In genomic region chr10:121625407-121626185, GRCm38 (mm10) we compare ENCODE assay signal across 8 mouse cellular contexts. TPM values are rescaled to one million over a fixed set of nuclear protein-coding genes. Genes with fewer than 3 reads are reported as not detected.
A peak's percentile ranks its signal among the peaks of the same experiment; 100 is the strongest.
DNase-seq lines count a peak whose midpoint lies in the region; ATAC-seq and TF ChIP-seq lines count a peak whose summit lies in the region.

No protein-coding gene starts in this region.

- H3K36me3 ChIP-seq in heart, embryonic 14.5 days (ENCODE audit: control insufficient read depth, insufficient read depth, low read length) = peaks cover 22% of the 10 kb centered on the region
- peaks cover 37% of the 10 kb centered on the region for H3K36me3 ChIP-seq in G1E (replicated peaks)
- peaks cover 31% of the 10 kb centered on the region for H3K36me3 ChIP-seq in forebrain, embryonic 10.5 days (replicated peaks)
- peaks cover 7% of the 10 kb centered on the region; the same call in 1 of the 2 replicates for H3K36me3 ChIP-seq in liver, embryonic 11.5 days (ENCODE audit: control insufficient read depth, insufficient read depth, low read length)
- H3K36me3 ChIP-seq in neural tube, embryonic 15.5 days = peaks cover 7% of the 10 kb centered on the region

- intact Hi-C loops in heart, postnatal 14 days (cut with DNase I) = loop anchor here (2.0 kb wide), 1 partner anchor 39 kb away; the partner anchor contains the start of gene Tbk1

- 1% methylated on average over 41 of the region's 41 CpGs for WGBS in heart, embryonic 14.5 days
- WGBS in forebrain, embryonic 10.5 days = under 1% methylated on average over 41 of the region's 41 CpGs
- under 1% methylated on average over 41 of the region's 41 CpGs for WGBS in liver, embryonic 11.5 days
- 3% methylated on average over 40 of the region's 41 CpGs for WGBS in neural tube, embryonic 15.5 days

- no peak for DNase-seq in heart, postnatal 14 days
- DNase-seq in G1E (ENCODE audit: low spot score) = peak; percentile 59
- DNase-seq in forebrain, embryonic 10.5 days (ENCODE audit: extremely low spot score, low spot score) = no peak
- DNase-seq in liver, embryonic 11.5 days (ENCODE audit: low spot score) = no peak
- no peak for DNase-seq in thymus, postnatal 4 days
- DNase-seq in adrenal gland, adult 18-20 months (ENCODE audit: low spot score in 2 of 2) = no peak

- H3K4me2 ChIP-seq in heart, embryonic 14.5 days (ENCODE audit: low read length) = peak overlapping the region; percentile 90
- H3K4me2 ChIP-seq in liver, embryonic 11.5 days = peak overlapping the region; percentile 70
- peak overlapping the region; percentile 71 for H3K4me2 ChIP-seq in neural tube, embryonic 15.5 days

- H3K27me3 ChIP-seq in heart, embryonic 14.5 days (ENCODE audit: control insufficient read depth, insufficient read depth, low read length) = no peaks in the 10 kb centered on the region
- no peaks in the 10 kb centered on the region for H3K27me3 ChIP-seq in G1E (ENCODE audit: insufficient read depth, low read length)
- no peaks in the 10 kb centered on the region for H3K27me3 ChIP-seq in forebrain, embryonic 10.5 days (ENCODE audit: poor library complexity, severe bottlenecking)
- no peaks in the 10 kb centered on the region for H3K27me3 ChIP-seq in liver, embryonic 11.5 days (replicated peaks; ENCODE audit: control insufficient read depth, insufficient read depth, low read length)
- H3K27me3 ChIP-seq in neural tube, embryonic 15.5 days (replicated peaks) = no peaks in the 10 kb centered on the region

- no peak for ATAC-seq in heart, embryonic 14.5 days (ENCODE audit: insufficient number of reproducible peaks, insufficient read depth, low FRiP score, low read depth)
- ATAC-seq in G1E (ENCODE audit: extremely low read depth, insufficient number of reproducible peaks, low FRiP score, poor library complexity, severe bottlenecking) = no peak
- ATAC-seq in liver, embryonic 11.5 days (replicated peaks; ENCODE audit: low FRiP score) = peak; percentile 59
- ATAC-seq in neural tube, embryonic 15.5 days (ENCODE audit: low FRiP score) = no peak; the same call in 1 of the 2 replicates

- peak overlapping the region; percentile 90 for H3K9ac ChIP-seq in heart, embryonic 14.5 days (ENCODE audit: low read length)
- peak overlapping the region; percentile 96 for H3K9ac ChIP-seq in liver, embryonic 11.5 days (ENCODE audit: low read depth, low read length)
- peak overlapping the region; percentile 83 for H3K9ac ChIP-seq in neural tube, embryonic 15.5 days (replicated peaks)

- peak overlapping the region; percentile 71 to 96 for H3K4me3 ChIP-seq in heart, embryonic 14.5 days (ENCODE audit: control insufficient read depth in 1 of 2, insufficient read depth in 1 of 2, low read depth in 1 of 2, low read length in 2 of 2)
- peak overlapping the region; percentile 94 for H3K4me3 ChIP-seq in G1E (ENCODE audit: low read depth, low read length)
- H3K4me3 ChIP-seq in forebrain, embryonic 10.5 days = peak overlapping the region; percentile 88
- H3K4me3 ChIP-seq in liver, embryonic 11.5 days (ENCODE audit: low read depth, low read length) = peak overlapping the region; percentile 86
- peak overlapping the region; percentile 92 for H3K4me3 ChIP-seq in neural tube, embryonic 15.5 days (replicated peaks)

- H3K27ac ChIP-seq in heart, embryonic 14.5 days (replicated peaks in 1 of 2; ENCODE audit: control insufficient read depth in 1 of 2, insufficient read depth in 1 of 2, low read depth in 2 of 2, low read length in 2 of 2) = peak overlapping the region; percentile 76 to 95
- H3K27ac ChIP-seq in forebrain, embryonic 10.5 days = peak overlapping the region; percentile 95
- H3K27ac ChIP-seq in liver, embryonic 11.5 days (ENCODE audit: low read depth, low read length) = peak overlapping the region; percentile 92
- H3K27ac ChIP-seq in neural tube, embryonic 15.5 days (replicated peaks) = peak overlapping the region; percentile 94

- peaks cover 6 to 11% of the 10 kb centered on the region in 2 experiments for H3K4me1 ChIP-seq in heart, embryonic 14.5 days (ENCODE audit: control insufficient read depth in 2 of 2, insufficient read depth in 2 of 2, low read length in 2 of 2)
- H3K4me1 ChIP-seq in G1E (ENCODE audit: insufficient read depth, low read depth, low read length) = peaks cover 40% of the 10 kb centered on the region
- H3K4me1 ChIP-seq in forebrain, embryonic 10.5 days = peaks cover 21% of the 10 kb centered on the region
- peaks cover 6% of the 10 kb centered on the region for H3K4me1 ChIP-seq in liver, embryonic 11.5 days (replicated peaks; ENCODE audit: control insufficient read depth, insufficient read depth, low read length)
- peaks cover 16% of the 10 kb centered on the region for H3K4me1 ChIP-seq in neural tube, embryonic 15.5 days

- no peaks in the 10 kb centered on the region for H3K9me3 ChIP-seq in heart, embryonic 14.5 days (ENCODE audit: control insufficient read depth, low read length)
- H3K9me3 ChIP-seq in G1E (replicated peaks) = no peaks in the 10 kb centered on the region
- H3K9me3 ChIP-seq in forebrain, embryonic 10.5 days = no peaks in the 10 kb centered on the region
- H3K9me3 ChIP-seq in liver, embryonic 11.5 days (ENCODE audit: control insufficient read depth, low read length) = no peaks in the 10 kb centered on the region
- H3K9me3 ChIP-seq in neural tube, embryonic 15.5 days (replicated peaks) = no peaks in the 10 kb centered on the region

- TF ChIP-seq CTCF in G1E (IDR thresholded peaks at IDR 0.05; ENCODE audit: low read depth, low read length) = no peak

RNA-seq across cellular contexts. Expression of gene Xpot, which starts 0.5 kb away (rescaled TPM):
- 28.7 and 38.4 TPM in 2 replicates for polyA plus RNA-seq in heart, embryonic 14.5 days (2014; fragmentation: Nextera tagmentation; extraction: Ambion mirVana)
- total RNA-seq in heart, postnatal 14 days (2021) = 10 to 100 TPM; 24.5 to 25.7 TPM
- 87.0 and 107 TPM in 2 replicates for total RNA-seq in G1E (2014; fragmentation: Nextera tagmentation)
- total RNA-seq in G1E (2017) = 89.7 and 110 TPM in 2 replicates
- 21.1 and 116 TPM in 2 replicates for polyA plus RNA-seq in G1E (2012)
- 60.5 and 64.5 TPM in 2 replicates for polyA plus RNA-seq in forebrain, embryonic 10.5 days (2016; fragmentation: Nextera tagmentation; extraction: Ambion mirVana)
- polyA plus RNA-seq in liver, embryonic 11.5 days (2014; fragmentation: Nextera tagmentation; extraction: Ambion mirVana) = 103 and 114 TPM in 2 replicates
- 25.6 and 28.7 TPM in 2 replicates for polyA plus RNA-seq in neural tube, embryonic 15.5 days (2015; fragmentation: Nextera tagmentation; extraction: Ambion mirVana)
- total RNA-seq in adrenal gland, adult 18-20 months (2021) = 10 to 100 TPM; 53.8 to 73.0 TPM

RNA-seq across cellular contexts. Expression of gene D930020B18Rik, which starts 15.8 kb away (rescaled TPM):
- not detected in 2 replicates for polyA plus RNA-seq in heart, embryonic 14.5 days (2014; fragmentation: Nextera tagmentation; extraction: Ambion mirVana)
- total RNA-seq in heart, postnatal 14 days (2021) = not detected
- total RNA-seq in G1E (2014; fragmentation: Nextera tagmentation) (not detected in 2 replicates), G1E (2017) (0.05 TPM in 1 of 2 replicates, not detected in the other)
- not detected in 2 replicates for polyA plus RNA-seq in G1E (2012)
- 0.47 and 0.50 TPM in 2 replicates for polyA plus RNA-seq in forebrain, embryonic 10.5 days (2016; fragmentation: Nextera tagmentation; extraction: Ambion mirVana)
- polyA plus RNA-seq in liver, embryonic 11.5 days (2014; fragmentation: Nextera tagmentation; extraction: Ambion mirVana) = 0.39 TPM in 1 of 2 replicates, not detected in the other
- 0.17 and 0.23 TPM in 2 replicates for polyA plus RNA-seq in neural tube, embryonic 15.5 days (2015; fragmentation: Nextera tagmentation; extraction: Ambion mirVana)
- not detected for total RNA-seq in adrenal gland, adult 18-20 months (2021)

RNA-seq across cellular contexts. Expression of gene Tbk1, which starts 39.0 kb away (rescaled TPM):
- 24.7 and 26.4 TPM in 2 replicates for polyA plus RNA-seq in heart, embryonic 14.5 days (2014; fragmentation: Nextera tagmentation; extraction: Ambion mirVana)
- 10 to 100 TPM; 20.4 to 24.3 TPM for total RNA-seq in heart, postnatal 14 days (2021)
- total RNA-seq in G1E (2014; fragmentation: Nextera tagmentation) (79.4 and 96.3 TPM in 2 replicates), G1E (2017) (98.3 and 107 TPM in 2 replicates)
- polyA plus RNA-seq in G1E (2012) = 4.1 and 6.8 TPM in 2 replicates
- 30.1 and 34.9 TPM in 2 replicates for polyA plus RNA-seq in forebrain, embryonic 10.5 days (2016; fragmentation: Nextera tagmentation; extraction: Ambion mirVana)
- polyA plus RNA-seq in liver, embryonic 11.5 days (2014; fragmentation: Nextera tagmentation; extraction: Ambion mirVana) = 32.0 and 32.1 TPM in 2 replicates
- 28.2 and 29.3 TPM in 2 replicates for polyA plus RNA-seq in neural tube, embryonic 15.5 days (2015; fragmentation: Nextera tagmentation; extraction: Ambion mirVana)
- total RNA-seq in adrenal gland, adult 18-20 months (2021) = 10 to 100 TPM; 36.7 to 47.6 TPM
